Mouse (Mus musculus) embryonic fibroblast, embryonic 13.5 days (primary cell): Measurements from ENCODE around the gene Olfr1228.

Experiments used
- CTCF ChIP-seq: IDR thresholded peaks from 2 replicates; pipeline ENCODE4 v1.5.1; 2011; ENCODE audit warnings: mild to moderate bottlenecking, control low read depth, low read length, moderate library complexity, borderline replicate concordance; ENCODE audit not compliant: insufficient read depth
- POLR2A ChIP-seq: IDR thresholded peaks from 2 replicates; pipeline ENCODE4 v1.6.1; 2011; ENCODE audit warnings: low read depth, mild to moderate bottlenecking, control low read depth, low read length, moderate library complexity

DNA sequence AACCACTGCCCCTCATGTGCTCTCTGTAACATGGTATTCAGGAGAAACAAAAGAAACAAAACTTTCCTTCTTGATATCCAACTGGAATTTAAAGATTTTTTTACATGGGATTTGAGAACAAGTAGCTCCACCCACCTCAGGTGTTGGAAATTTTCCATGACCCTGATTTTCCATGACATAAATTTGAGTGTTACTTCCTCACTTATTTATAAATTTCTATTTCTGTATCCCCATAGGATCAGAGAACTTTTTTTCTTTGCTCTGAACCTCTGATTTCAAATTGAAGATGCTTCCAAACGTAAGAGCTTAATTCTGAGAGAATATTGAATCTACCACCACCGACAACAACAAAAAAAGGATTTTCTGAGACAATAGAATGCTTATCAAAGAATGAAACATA is 34.1 kb upstream of the Olfr1228 start, which contains the start of gene Olfr1229:
- TF ChIP-seq CTCF (no peak), POLR2A (no peak)
